Mouse (Mus musculus) lung, embryonic 14.5 days (tissue): ENCODE results near the gene Msi2. TPM values are rescaled to one million over a fixed set of nuclear protein-coding genes. Genes with fewer than 3 reads are reported as not detected.

ENCODE experiments used
- ATAC-seq: fragments of 200-750 bp; cut with Nextera tagmentation; 2 replicates; pipeline ENCODE4 v1.8.0; 2017; ENCODE audit warnings: mild to moderate bottlenecking, moderate TSS enrichment, moderate library complexity; ENCODE audit not compliant: insufficient read depth
- DNase-seq: peaks from one replicate; pipeline ENCODE4 v3.0.0-alpha.2; 2015
- H3K27ac ChIP-seq: fragments of 300-500 bp; sonication (generic); 2 replicates; pipeline ENCODE4 v1.5.1; 2014; ENCODE audit warnings: low read depth, mild to moderate bottlenecking, moderate library complexity
- H3K27me3 ChIP-seq: fragments of 300-500 bp; sonication (generic); 2 replicates; pipeline ENCODE4 v1.6.1; 2014; ENCODE audit warnings: low read length, control low read depth; ENCODE audit not compliant: insufficient read depth
- H3K36me3 ChIP-seq: fragments of 300-500 bp; sonication (generic); 2 replicates; pipeline ENCODE4 v1.6.1; 2014; ENCODE audit warnings: control low read depth; ENCODE audit not compliant: insufficient read depth
- H3K4me1 ChIP-seq: fragments of 300-500 bp; sonication (generic); 2 replicates; pipeline ENCODE4 v1.6.1; 2014; ENCODE audit warnings: antibody characterized with exemption, control low read depth; ENCODE audit not compliant: insufficient read depth
- H3K4me2 ChIP-seq: fragments of 300-500 bp; sonication (generic); 2 replicates; pipeline ENCODE4 v1.6.1; 2014; ENCODE audit warnings: mild to moderate bottlenecking
- H3K4me3 ChIP-seq: fragments of 300-500 bp; sonication (generic); 2 replicates; pipeline ENCODE4 v1.5.1; 2014; ENCODE audit warnings: low read depth, low read length
- H3K9ac ChIP-seq: fragments of 300-500 bp; sonication (generic); 2 replicates; pipeline ENCODE4 v1.6.1; 2014
- H3K9me3 ChIP-seq: fragments of 300-500 bp; sonication (generic); 2 replicates; pipeline ENCODE4 v1.6.1; 2016; ENCODE audit warnings: low read depth, low read length, control low read depth
- CTCF ChIP-seq: IDR thresholded peaks from 2 replicates; pipeline ENCODE4 v1.5.1; 2016; ENCODE audit warnings: antibody characterized with exemption, low read depth
- WGBS: fragments of 180-500 bp; shearing (Covaris S2); extraction: QIAGEN DNeasy Blood & Tissue Kit; methylation state at CpG from one replicate; pipeline ENCODE4 v1.1.7; 2014; 5-methylcytosine and 5-hydroxymethylcytosine counted together
- polyA plus RNA-seq: library from polyadenylated mRNA; unstranded; fragments of >200 nt; fragmentation: Nextera tagmentation; extraction: Ambion mirVana; gene quantifications from 2 replicates; pipeline ENCODE4 v1.2.1, GENCODE M21; 2014

Msi2 gene
- polyA plus RNA-seq, 1 experiment from 2014 or later = 12.7 TPM

DNA sequence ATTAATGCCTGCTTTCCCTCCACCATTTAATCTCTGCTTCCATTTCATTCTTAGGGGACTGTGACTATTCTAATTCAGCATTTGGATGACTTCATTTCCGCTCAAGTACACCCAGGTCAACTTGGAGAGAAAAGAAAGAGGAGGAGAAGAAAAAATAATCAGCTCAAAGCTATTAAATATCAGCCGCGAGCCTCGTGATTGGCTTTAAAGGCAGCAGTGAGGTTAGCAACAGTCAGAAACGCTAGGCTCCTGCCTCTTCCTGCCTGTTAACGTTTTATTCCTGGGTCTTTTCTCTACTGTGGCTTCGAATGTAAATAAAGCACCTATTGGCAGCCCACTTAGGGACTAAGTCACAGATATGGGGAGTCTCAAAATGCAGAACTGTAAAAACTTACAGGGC lies 135.5 kb downstream of the Msi2 start:
- Histone ChIP-seq H3K9ac (no peak overlapping the region; the same call in 1 of the 2 replicates), H3K4me2 (peak overlapping the region; percentile 40), H3K27me3 (no peaks in the 10 kb centered on the region), H3K27ac (peak overlapping the region; percentile 81), H3K36me3 (no peaks in the 10 kb centered on the region; the same call in 1 of the 2 replicates), H3K4me3 (no peak overlapping the region), H3K9me3 (no peaks in the 10 kb centered on the region), H3K4me1 (peaks cover 46% of the 10 kb centered on the region)
- no peak for ATAC-seq
- WGBS = 7% methylated on average over 7 of the region's 7 CpGs
- TF ChIP-seq CTCF = no peak
- DNase-seq = peak; percentile 57

DNA sequence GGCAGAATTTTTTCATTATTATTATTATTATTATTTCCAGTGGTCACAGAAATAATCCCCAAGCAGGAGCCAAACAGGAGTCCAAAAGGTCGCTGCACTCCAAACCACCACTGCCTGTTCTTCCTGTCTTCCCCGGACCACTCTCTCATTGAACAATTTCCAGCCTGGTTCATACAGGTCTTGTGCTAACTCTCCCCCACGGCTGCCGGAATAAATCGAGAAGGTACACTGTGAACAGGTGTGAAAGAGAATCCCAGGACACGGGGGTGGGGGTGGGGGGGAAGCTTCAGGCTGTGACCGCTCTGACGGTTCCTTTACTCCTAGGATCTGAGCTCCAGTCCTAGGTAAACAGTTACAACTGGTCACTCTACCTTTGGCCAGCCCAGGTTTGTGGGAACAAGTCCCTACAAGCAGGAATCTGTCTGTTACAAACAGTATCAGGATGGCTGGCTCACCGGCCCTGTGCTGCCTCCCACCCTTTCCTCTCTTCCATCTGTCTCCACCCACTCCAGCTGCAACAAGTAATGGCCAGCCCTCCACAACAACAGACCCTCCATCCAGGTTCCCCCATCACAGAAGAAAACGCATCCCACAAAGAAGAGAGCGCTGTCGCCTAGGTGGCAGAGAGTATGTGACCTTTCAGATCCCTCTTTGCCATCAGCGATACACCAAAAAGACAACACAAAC lies 136.1 kb downstream of the Msi2 start:
- DNase-seq = no peak
- peak overlapping the region; percentile 81 for H3K27ac ChIP-seq
- TF ChIP-seq CTCF = no peak
- no peak overlapping the region for H3K4me3 ChIP-seq
- H3K36me3 ChIP-seq = no peaks in the 10 kb centered on the region; the same call in 1 of the 2 replicates
- H3K4me1 ChIP-seq = peaks cover 46% of the 10 kb centered on the region
- 26% methylated on average over 13 of the region's 13 CpGs for WGBS
- H3K4me2 ChIP-seq = peak overlapping the region; percentile 40
- no peaks in the 10 kb centered on the region for H3K27me3 ChIP-seq
- no peaks in the 10 kb centered on the region for H3K9me3 ChIP-seq
- H3K9ac ChIP-seq = peak overlapping the region; percentile 23
- peak; percentile 29; the same call in 1 of the 2 replicates for ATAC-seq

DNA sequence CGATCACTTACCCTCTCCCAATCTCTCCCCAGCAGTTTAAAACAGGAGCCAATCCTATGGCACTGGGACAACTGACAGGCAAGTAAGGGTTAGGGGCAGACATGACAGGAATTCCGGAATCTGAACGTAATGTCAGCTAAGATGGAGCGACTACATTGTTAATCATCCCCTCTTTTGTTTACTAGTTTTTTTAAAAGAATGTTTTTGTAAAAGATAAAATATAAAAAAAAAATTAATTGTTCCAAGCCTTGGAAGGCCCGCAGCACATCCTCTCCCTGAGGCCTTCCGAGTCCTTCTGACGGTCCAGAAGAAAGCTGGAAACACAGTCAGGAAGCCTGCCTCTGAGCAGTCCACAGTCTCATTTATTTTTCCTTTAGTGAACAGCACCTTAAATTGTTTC lies 136.9 kb downstream of the Msi2 start:
- DNase-seq = no peak

DNA sequence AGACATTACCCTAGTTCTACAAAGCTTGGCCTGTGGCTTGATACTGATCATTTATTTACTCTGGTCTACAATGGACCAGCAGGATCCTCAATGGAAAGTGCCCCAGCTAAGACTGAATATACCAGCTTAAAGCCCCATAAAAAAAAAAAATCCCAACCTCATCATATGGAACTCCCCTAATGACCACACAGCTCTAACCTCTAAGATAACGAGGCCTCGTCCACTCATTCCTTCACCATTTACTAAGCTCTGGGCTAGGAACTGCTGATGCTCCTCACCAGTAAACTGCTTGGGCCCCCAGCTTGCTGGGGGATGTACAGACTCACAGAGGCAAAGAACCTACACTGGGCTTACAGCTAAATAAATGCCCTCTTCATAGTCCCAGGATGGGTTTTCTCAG lies 139.6 kb downstream of the Msi2 start:
- no peak overlapping the region for H3K9ac ChIP-seq
- no peaks in the 10 kb centered on the region for H3K27me3 ChIP-seq
- H3K36me3 ChIP-seq = no peaks in the 10 kb centered on the region; the same call in 1 of the 2 replicates
- no peak overlapping the region for H3K4me2 ChIP-seq
- H3K27ac ChIP-seq = no peak overlapping the region
- H3K9me3 ChIP-seq = no peaks in the 10 kb centered on the region
- DNase-seq = no peak
- ATAC-seq = no peak
- H3K4me3 ChIP-seq = no peak overlapping the region
- 93% methylated on average over 2 of the region's 2 CpGs for WGBS
- H3K4me1 ChIP-seq = peaks cover 43% of the 10 kb centered on the region
- TF ChIP-seq CTCF = no peak

More for the DNA sequence above, 136.9 kb downstream of the Msi2 start:
- H3K4me2 ChIP-seq = no peak overlapping the region
- H3K4me1 ChIP-seq = peaks cover 49% of the 10 kb centered on the region
- WGBS = 58% methylated on average over 7 of the region's 7 CpGs
- TF ChIP-seq CTCF = no peak
- no peaks in the 10 kb centered on the region; the same call in 1 of the 2 replicates for H3K36me3 ChIP-seq
- H3K9me3 ChIP-seq = no peaks in the 10 kb centered on the region
- no peaks in the 10 kb centered on the region for H3K27me3 ChIP-seq
- no peak overlapping the region for H3K9ac ChIP-seq
- H3K4me3 ChIP-seq = no peak overlapping the region
- ATAC-seq = no peak
- H3K27ac ChIP-seq = peak overlapping the region; percentile 81; the same call in 1 of the 2 replicates

DNA sequence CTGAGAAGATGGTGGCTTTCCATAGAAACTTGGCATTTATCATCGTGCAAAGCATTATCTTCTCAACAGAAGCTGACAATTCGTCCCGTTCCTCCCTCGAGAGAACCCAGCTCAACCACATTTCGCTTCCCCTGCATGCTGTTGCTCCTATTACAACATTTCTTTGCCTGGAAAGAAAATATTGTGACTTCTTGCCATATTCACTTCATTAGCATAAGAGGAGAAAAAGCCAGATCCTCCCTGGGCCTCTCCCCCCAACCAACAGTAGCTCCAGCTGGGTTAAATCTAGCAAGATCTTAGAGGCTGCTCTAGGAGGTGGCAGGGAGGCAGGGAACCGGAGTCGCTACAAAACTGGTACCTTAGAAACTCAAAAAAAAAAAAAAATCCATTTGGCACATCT lies 141.2 kb downstream of the Msi2 start:
- Histone ChIP-seq H3K4me3 (no peak overlapping the region), H3K27me3 (no peaks in the 10 kb centered on the region), H3K4me2 (no peak overlapping the region), H3K9me3 (no peaks in the 10 kb centered on the region), H3K27ac (peak overlapping the region; percentile 66; the same call in 1 of the 2 replicates), H3K4me1 (peaks cover 27% of the 10 kb centered on the region), H3K9ac (no peak overlapping the region), H3K36me3 (no peaks in the 10 kb centered on the region; the same call in 1 of the 2 replicates)
- WGBS = 32% methylated on average over 7 of the region's 7 CpGs
- no peak for TF ChIP-seq CTCF
- DNase-seq = peak; percentile 72
- peak; percentile 48; the same call in 1 of the 2 replicates for ATAC-seq

DNA sequence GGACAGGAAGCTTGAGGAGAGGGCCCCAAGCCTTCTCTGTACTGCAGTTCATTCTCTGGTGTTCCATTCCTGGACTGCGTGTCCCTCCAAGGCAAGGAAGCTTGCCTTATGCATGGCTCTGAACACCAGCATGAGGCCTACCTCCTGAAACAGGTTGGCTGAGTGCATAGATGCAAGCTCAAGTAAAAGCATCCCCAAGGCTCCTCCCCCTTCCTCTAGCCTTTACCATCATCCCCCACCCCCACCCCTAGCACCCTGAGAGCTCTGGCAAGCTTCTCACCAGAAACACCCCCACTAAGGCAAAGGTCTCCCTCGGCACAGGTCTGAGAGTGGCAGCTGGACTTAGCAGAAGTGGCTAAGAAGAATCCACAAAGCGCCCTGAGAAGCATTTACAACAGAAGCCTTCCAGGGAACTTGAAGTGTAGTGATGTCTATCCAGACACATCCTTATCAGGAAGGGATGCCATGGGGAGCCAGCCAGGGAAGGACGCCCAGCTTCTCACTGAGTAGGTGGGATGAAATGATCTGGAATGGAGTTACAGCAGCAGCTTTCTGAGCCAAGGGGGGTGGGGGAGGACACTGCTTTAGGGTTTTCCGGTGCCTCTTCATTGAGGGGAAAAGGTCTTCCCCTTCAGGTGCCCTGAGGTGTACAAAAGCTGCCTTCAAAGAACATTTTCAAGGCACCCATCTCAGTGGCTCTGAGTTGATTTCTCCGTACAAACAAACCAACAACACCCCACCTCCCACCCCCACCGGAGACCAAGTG lies 141.9 kb downstream of the Msi2 start:
- Histone ChIP-seq H3K36me3 (no peaks in the 10 kb centered on the region; the same call in 1 of the 2 replicates), H3K27me3 (no peaks in the 10 kb centered on the region), H3K27ac (peak overlapping the region; percentile 66; the same call in 1 of the 2 replicates), H3K4me2 (no peak overlapping the region), H3K4me3 (no peak overlapping the region), H3K9ac (no peak overlapping the region), H3K9me3 (no peaks in the 10 kb centered on the region), H3K4me1 (peaks cover 26% of the 10 kb centered on the region)
- TF ChIP-seq CTCF = no peak
- 53% methylated on average over 7 of the region's 7 CpGs for WGBS
- DNase-seq = no peak
- no peak for ATAC-seq
